8 mouse cellular contexts compared by ENCODE assay signal in genomic region chr4:22017656-22018379, GRCm38 (mm10).
DNase-seq lines count a peak whose midpoint lies in the region; ATAC-seq and TF ChIP-seq lines count a peak whose summit lies in the region.

No protein-coding gene starts in this region.

- no peaks in the 10 kb centered on the region for H3K79me2 ChIP-seq in CH12.LX (replicated peaks; ENCODE audit: control insufficient read depth, extremely low read depth, insufficient read depth, poor library complexity, severe bottlenecking)

- H3K4me3 ChIP-seq in CH12.LX (replicated peaks in 1 of 3; ENCODE audit: low read depth in 2 of 3, low read length in 2 of 3, poor library complexity in 1 of 3) = no peak overlapping the region
- no peak overlapping the region for H3K4me3 ChIP-seq in kidney, embryonic 16.5 days (ENCODE audit: low read length)
- no peak overlapping the region for H3K4me3 ChIP-seq in limb, embryonic 13.5 days

- no peaks in the 10 kb centered on the region for H3K9me3 ChIP-seq in CH12.LX (replicated peaks; ENCODE audit: low read length)
- H3K9me3 ChIP-seq in kidney, embryonic 16.5 days (ENCODE audit: low read length) = no peaks in the 10 kb centered on the region
- no peaks in the 10 kb centered on the region for H3K9me3 ChIP-seq in limb, embryonic 13.5 days

- TF ChIP-seq CTCF in CH12.LX (conservative IDR thresholded peaks at IDR 0.05 in 1 of 2, IDR thresholded peaks at IDR 0.05 in 1 of 2; ENCODE audit: low read depth in 2 of 2, low read length in 2 of 2) = peak; percentile 68 to 81

- DNase-seq in 3T3-L1 (ENCODE audit: low read depth, low spot score) = peak; percentile 79
- DNase-seq in CH12.LX (ENCODE audit: extremely low read depth) = peak; percentile 62
- DNase-seq in cerebellum, adult 9-11 months = peak; percentile 10
- DNase-seq in frontal cortex, postnatal 36 days (ENCODE audit: low spot score in 2 of 2) = peak; percentile 60 to 87
- peak; percentile 36 for DNase-seq in retina, postnatal 7 days (ENCODE audit: low read depth, low spot score)
- no peak for DNase-seq in spleen, postnatal 14 days (ENCODE audit: low spot score in 2 of 2)

- peak; percentile 61; the same call in 1 of the 2 replicates for ATAC-seq in kidney, embryonic 16.5 days (ENCODE audit: low FRiP score, low TSS enrichment)
- peak; percentile 54; the same call in 1 of the 2 replicates for ATAC-seq in limb, embryonic 13.5 days (ENCODE audit: low FRiP score, low read depth)

- 17% methylated on average over 9 of the region's 9 CpGs for WGBS in kidney, embryonic 16.5 days
- WGBS in limb, embryonic 13.5 days = 13% methylated on average over 9 of the region's 9 CpGs

- no peak for TF ChIP-seq EP300 in CH12.LX (IDR thresholded peaks at IDR 0.05; ENCODE audit: low read length)

- dilution Hi-C loops in CH12.LX (cut with MboI; ENCODE audit: extremely low pct_ligation_motif_present, extremely low pct_unique_long_range_greater_than_20kb, low sequenced_read_pairs) = no loop called here

- no peak overlapping the region for H3K27ac ChIP-seq in CH12.LX (ENCODE audit: insufficient read depth, low read depth)
- H3K27ac ChIP-seq in kidney, embryonic 16.5 days (ENCODE audit: low read length) = no peak overlapping the region
- no peak overlapping the region for H3K27ac ChIP-seq in limb, embryonic 13.5 days

- peak overlapping the region; percentile 87 for H3K4me2 ChIP-seq in CH12.LX (ENCODE audit: insufficient read depth, low read depth, poor library complexity, severe bottlenecking)
- H3K4me2 ChIP-seq in kidney, embryonic 16.5 days (replicated peaks; ENCODE audit: low read depth, low read length) = no peak overlapping the region
- no peak overlapping the region; the same call in 1 of the 2 replicates for H3K4me2 ChIP-seq in limb, embryonic 13.5 days (replicated peaks)

- H3K36me3 ChIP-seq in CH12.LX (replicated peaks in 1 of 2; ENCODE audit: control insufficient read depth in 1 of 2, insufficient read depth in 1 of 2, low read length in 1 of 2) = no peaks in the 10 kb centered on the region
- H3K36me3 ChIP-seq in kidney, embryonic 16.5 days (ENCODE audit: insufficient read depth, low read length) = no peaks in the 10 kb centered on the region
- H3K36me3 ChIP-seq in limb, embryonic 13.5 days = no peaks in the 10 kb centered on the region

- H3K9ac ChIP-seq in CH12.LX (ENCODE audit: insufficient read depth, low read depth) = no peak overlapping the region
- H3K9ac ChIP-seq in kidney, embryonic 16.5 days (replicated peaks; ENCODE audit: low read length) = no peak overlapping the region
- H3K9ac ChIP-seq in limb, embryonic 13.5 days = no peak overlapping the region

- no peaks in the 10 kb centered on the region for H3K27me3 ChIP-seq in CH12.LX (replicated peaks)
- H3K27me3 ChIP-seq in kidney, embryonic 16.5 days (ENCODE audit: insufficient read depth, low read length) = 0 out of 2 replicates have a peak, but pooled peaks cover 3% of the 10 kb centered on the region
- H3K27me3 ChIP-seq in limb, embryonic 13.5 days = no peaks in the 10 kb centered on the region

- in situ Hi-C loops in CH12.LX (cut with MboI; ENCODE audit: low pct_ligation_motif_present, low pct_unique_long_range_greater_than_20kb, low sequenced_read_pairs) = no loop called here

- no peak for TF ChIP-seq POLR2A in CH12.LX (IDR thresholded peaks at IDR 0.05; ENCODE audit: low read depth, low read length)

- TF ChIP-seq RAD21 in CH12.LX (IDR thresholded peaks at IDR 0.05; ENCODE audit: low read depth, low read length) = peak; percentile 89

- no peaks in the 10 kb centered on the region; a peak in 1 of 4 replicates for H3K4me1 ChIP-seq in CH12.LX (ENCODE audit: control insufficient read depth in 1 of 2, insufficient read depth in 2 of 2)
- H3K4me1 ChIP-seq in kidney, embryonic 16.5 days (ENCODE audit: insufficient read depth, low read length) = no peaks in the 10 kb centered on the region
- no peaks in the 10 kb centered on the region for H3K4me1 ChIP-seq in limb, embryonic 13.5 days

TF ChIP-seq in CH12.LX, 34 proteins besides CTCF, POLR2A, EP300 and RAD21:
- no peak for TF ChIP-seq MEF2A (IDR thresholded peaks at IDR 0.05; ENCODE audit: borderline replicate concordance, low read depth, low read length)
- peak; percentile 55 for TF ChIP-seq SMC3 (IDR thresholded peaks at IDR 0.05; ENCODE audit: low read depth, low read length)
- no peak for TF ChIP-seq PAX5 (IDR thresholded peaks at IDR 0.05; ENCODE audit: low read length)
- no peak for TF ChIP-seq KAT2A (IDR thresholded peaks at IDR 0.05; ENCODE audit: insufficient replicate concordance, low read length)
TF ChIP-seq in CH12.LX: peak in this region for 1.

Comparison
In these comparisons a context has a peak if more than half of its experiments do, and no peak if none do; other contexts are left out.
1. DNase-seq: peak in 3T3-L1 (single experiment), CH12.LX (single experiment), cerebellum, adult 9-11 months (single experiment), frontal cortex, postnatal 36 days (2 of 2) and retina, postnatal 7 days (single experiment); none in spleen, postnatal 14 days (0 of 2).